Mouse (Mus musculus): ENCODE results near the gene Gart. TPM values are rescaled to one million over a fixed set of nuclear protein-coding genes. Genes with fewer than 3 reads are reported as not detected.

Gart gene
- total and polyA plus RNA-seq, 3 experiments = 356 to 722 (median 517) TPM

GRCm38 (mm10) chr16:91596397-91596778 is 50.4 kb downstream of the Gart start (continued):
- no peak for TF ChIP-seq JUND (conservative IDR thresholded peaks at IDR 0.05; ENCODE audit: low read depth, low read length)
- no peak for TF ChIP-seq RCOR1 (conservative IDR thresholded peaks at IDR 0.05; ENCODE audit: low read depth, low read length)
- TF ChIP-seq JUN (IDR thresholded peaks at IDR 0.05; ENCODE audit: insufficient read depth, low read depth, low read length) = 0 out of 2 replicates have a peak, but pooled peaks have one; percentile 8
- TF ChIP-seq POLR2A (IDR thresholded peaks at IDR 0.05; ENCODE audit: low read depth, low read length) = no peak
- peak; percentile 32; the same call in 1 of the 2 replicates for TF ChIP-seq MYC (IDR thresholded peaks at IDR 0.05; ENCODE audit: low read depth, low read length)
- no peak for TF ChIP-seq NELFE (IDR thresholded peaks at IDR 0.05; ENCODE audit: low read depth, low read length)
- peak; percentile 53; the same call in 1 of the 2 replicates for TF ChIP-seq ELF1 (IDR thresholded peaks at IDR 0.05; ENCODE audit: low read depth, low read length)
- no peak for TF ChIP-seq UBTF (IDR thresholded peaks at IDR 0.05; ENCODE audit: low read depth, low read length)
- TF ChIP-seq E2F4 (IDR thresholded peaks at IDR 0.05; ENCODE audit: insufficient replicate concordance, low read depth, low read length) = no peak
- TF ChIP-seq SMC3 (IDR thresholded peaks at IDR 0.05; ENCODE audit: low read depth, low read length) = no peak

DNA sequence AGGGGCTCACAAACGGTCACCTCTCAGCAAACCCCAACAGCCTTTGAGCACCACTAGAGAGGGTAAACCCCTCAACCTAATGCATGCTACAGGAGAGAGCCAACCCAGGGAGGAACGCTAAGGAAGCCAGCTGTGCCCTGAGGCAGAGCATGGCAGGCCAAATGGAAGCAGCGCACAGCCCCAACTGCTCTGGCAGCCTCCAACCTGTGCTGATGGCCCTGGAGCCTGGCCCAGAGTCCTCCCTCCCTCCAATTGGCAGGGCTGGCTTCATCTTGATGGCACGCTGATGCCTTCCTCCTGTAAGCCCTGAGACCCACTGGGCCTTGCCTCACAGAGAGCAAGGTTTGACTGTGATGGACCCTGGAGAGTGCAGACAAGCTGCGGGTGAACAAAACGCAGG is 51.7 kb downstream of the Gart start:
- Histone ChIP-seq H3K9me3 (replicated peaks; ENCODE audit: low read length) (no peaks in the 10 kb centered on the region), H3K27ac (ENCODE audit: insufficient read depth, low read depth) (no peak overlapping the region), H3K79me2 (replicated peaks; ENCODE audit: control insufficient read depth, extremely low read depth, insufficient read depth, poor library complexity, severe bottlenecking) (no peaks in the 10 kb centered on the region), H3K27me3 (replicated peaks) (peaks cover 13% of the 10 kb centered on the region), H3K36me3 (replicated peaks in 1 of 2; ENCODE audit: control insufficient read depth in 1 of 2, insufficient read depth in 1 of 2, low read length in 1 of 2) (peaks cover 0 to 26% of the 10 kb centered on the region in 2 experiments), H3K4me1 (ENCODE audit: control insufficient read depth in 1 of 2, insufficient read depth in 2 of 2) (peaks cover 6 to 23% of the 10 kb centered on the region in 2 experiments; a peak in 3 of 4 replicates), H3K9ac (ENCODE audit: insufficient read depth, low read depth) (no peak overlapping the region), H3K4me3 (replicated peaks in 1 of 3; ENCODE audit: low read depth in 2 of 3, low read length in 2 of 3, poor library complexity in 1 of 3) (no peak overlapping the region), H3K4me2 (ENCODE audit: insufficient read depth, low read depth, poor library complexity, severe bottlenecking) (no peak overlapping the region)
- dilution Hi-C loops (cut with MboI; ENCODE audit: extremely low pct_ligation_motif_present, extremely low pct_unique_long_range_greater_than_20kb, low sequenced_read_pairs) = no loop called here
- DNase-seq (ENCODE audit: extremely low read depth) = no peak
- TF ChIP-seq ELF1 (IDR thresholded peaks at IDR 0.05; ENCODE audit: low read depth, low read length) (no peak), HCFC1 (IDR thresholded peaks at IDR 0.05; ENCODE audit: low read depth, low read length) (no peak), USF1 (IDR thresholded peaks at IDR 0.05; ENCODE audit: low read depth, low read length) (no peak), CTCF (conservative IDR thresholded peaks at IDR 0.05 in 1 of 2, IDR thresholded peaks at IDR 0.05 in 1 of 2; ENCODE audit: low read depth in 2 of 2, low read length in 2 of 2) (no peak), PAX5 (IDR thresholded peaks at IDR 0.05; ENCODE audit: low read length) (no peak), JUND (conservative IDR thresholded peaks at IDR 0.05; ENCODE audit: low read depth, low read length) (no peak), USF2 (conservative IDR thresholded peaks at IDR 0.05; ENCODE audit: low read depth, low read length) (no peak), IRF4 (IDR thresholded peaks at IDR 0.05; ENCODE audit: low read depth, low read length) (no peak), BHLHE40 (IDR thresholded peaks at IDR 0.05; ENCODE audit: low read depth, low read length) (no peak), ETS1 (conservative IDR thresholded peaks at IDR 0.05; ENCODE audit: low read depth, low read length) (no peak), MAZ (IDR thresholded peaks at IDR 0.05; ENCODE audit: low read depth, low read length) (no peak), RCOR1 (conservative IDR thresholded peaks at IDR 0.05; ENCODE audit: low read depth, low read length) (no peak), MEF2A (IDR thresholded peaks at IDR 0.05; ENCODE audit: borderline replicate concordance, low read depth, low read length) (no peak), MAX (IDR thresholded peaks at IDR 0.05; ENCODE audit: low read length) (no peak), NELFE (IDR thresholded peaks at IDR 0.05; ENCODE audit: low read depth, low read length) (no peak), ZC3H11A (IDR thresholded peaks at IDR 0.05; ENCODE audit: low read depth, low read length) (no peak), EP300 (IDR thresholded peaks at IDR 0.05; ENCODE audit: low read length) (no peak), CHD1 (IDR thresholded peaks at IDR 0.05; ENCODE audit: low read depth, low read length) (no peak)
- in situ Hi-C loops (cut with MboI; ENCODE audit: low pct_ligation_motif_present, low pct_unique_long_range_greater_than_20kb, low sequenced_read_pairs) = loop anchor here (5.0 to 10.0 kb wide), 2 partner anchors 83 to 230 kb away; no protein-coding TSS in a partner anchor
